ENCODE assay signal across 10 mouse cellular contexts in the genomic region with DNA sequence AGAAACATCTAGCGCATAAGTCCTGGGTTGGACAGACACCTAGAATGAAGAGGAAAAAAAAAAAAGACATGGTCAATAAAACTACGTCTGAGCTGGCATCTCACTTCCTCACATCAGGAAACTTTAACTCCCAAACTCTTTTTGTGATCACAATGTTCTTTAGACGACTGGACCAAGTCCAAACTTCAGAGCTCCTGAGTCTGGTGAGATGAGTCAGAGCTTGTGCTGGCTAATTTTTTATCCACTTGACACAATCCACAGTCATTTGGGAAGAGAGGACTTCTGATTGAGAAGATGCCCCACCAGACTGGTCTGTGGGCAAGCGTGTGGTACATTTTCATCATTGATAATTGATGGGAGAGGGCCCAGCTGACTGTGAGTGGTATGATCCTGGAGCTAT. TPM values are rescaled to one million over a fixed set of nuclear protein-coding genes. Genes with fewer than 3 reads are reported as not detected.
A peak's percentile ranks its signal among the peaks of the same experiment; 100 is the strongest.
DNase-seq lines count a peak whose midpoint lies in the region; TF ChIP-seq lines count a peak whose summit lies in the region.
"Had no signal": no experiment of that assay in that cellular context is flagged by ENCODE, and none has a peak within 500 bp of the region (broad histone marks: within the 10 kb centered on the region; RNA-seq: fewer than 3 reads in every experiment).

No protein-coding gene starts in this region.

- no peak overlapping the region for H3K4me3 ChIP-seq in kidney, adult 2 months (ENCODE audit: insufficient read depth, low read depth, low read length)
- H3K4me3 ChIP-seq: heart, embryonic 13.5 days; megakaryocyte, embryonic 14.5 days had no signal

- peak; percentile 78 for DNase-seq in kidney, adult 2 months
- no peak for DNase-seq in kidney, postnatal 10 days
- DNase-seq in lung, postnatal 14 days = peak; percentile 16
- no peak for DNase-seq in lung, postnatal 10 days
- peak; percentile 54 for DNase-seq in adrenal gland, postnatal 14 days
- peak; percentile 6 to 30 for DNase-seq in right cerebral cortex, postnatal 36 days (ENCODE audit: low spot score in 2 of 2)
- no peak for DNase-seq in spleen, postnatal 36 days (ENCODE audit: low spot score in 2 of 2)
- DNase-seq: thymus, postnatal 14 days had no signal

- H3K27me3 ChIP-seq in kidney, adult 2 months (replicated peaks; ENCODE audit: control insufficient read depth, insufficient read depth, low read length) = no peaks in the 10 kb centered on the region
- H3K27me3 ChIP-seq: heart, embryonic 13.5 days; megakaryocyte, embryonic 14.5 days had no signal

- 23% methylated on average over 4 of the region's 4 CpGs for WGBS in kidney, adult 2 months

- no peak for TF ChIP-seq CTCF in kidney, adult 2 months (conservative IDR thresholded peaks at IDR 0.05; ENCODE audit: insufficient read depth, insufficient read length, low read depth, low read length)

- peaks cover 7% of the 10 kb centered on the region; the same call in 1 of the 2 replicates for H3K4me1 ChIP-seq in kidney, adult 2 months (ENCODE audit: control insufficient read depth, insufficient read depth, low read length)

- H3K27ac ChIP-seq in kidney, adult 2 months (ENCODE audit: insufficient read depth, low read depth, low read length) = no peak overlapping the region
- H3K27ac ChIP-seq: heart, embryonic 13.5 days had no signal

- TF ChIP-seq POLR2A in kidney, adult 2 months (IDR thresholded peaks at IDR 0.05; ENCODE audit: low read depth, low read length) = no peak

- no peaks in the 10 kb centered on the region for H3K36me3 ChIP-seq in kidney, adult 2 months (ENCODE audit: control insufficient read depth, insufficient read depth, low read length)

RNA-seq across cellular contexts. Expression of a gene that starts 43.5 kb away (rescaled TPM):
- polyA plus RNA-seq in kidney, adult 2 months (2012; rRNA removed) = 7.4 and 8.5 TPM in 2 replicates
- total RNA-seq in adrenal gland, postnatal 14 days (2021) = 45.1 and 52.2 TPM in 2 replicates

RNA-seq across cellular contexts. Expression of a gene that starts 44.0 kb away (rescaled TPM):
- 23.2 and 23.9 TPM in 2 replicates for polyA plus RNA-seq in kidney, adult 2 months (2012; rRNA removed)
- 33.3 and 37.3 TPM in 2 replicates for total RNA-seq in adrenal gland, postnatal 14 days (2021)

Comparison
In these comparisons a context has a peak if more than half of its experiments do, and no peak if none do; other contexts are left out.
1. DNase-seq: peak in kidney, adult 2 months (single experiment), lung, postnatal 14 days (single experiment), adrenal gland, postnatal 14 days (single experiment) and right cerebral cortex, postnatal 36 days (2 of 2); none in kidney, postnatal 10 days (single experiment), lung, postnatal 10 days (single experiment) and spleen, postnatal 36 days (0 of 2).